Mouse (Mus musculus) kidney, adult 9 months (tissue): ENCODE data around the gene Vti1a.

Experiments
- DNase-seq: peaks from one replicate; pipeline ENCODE4 v3.0.0; 2022

Gene Vti1a

DNA sequence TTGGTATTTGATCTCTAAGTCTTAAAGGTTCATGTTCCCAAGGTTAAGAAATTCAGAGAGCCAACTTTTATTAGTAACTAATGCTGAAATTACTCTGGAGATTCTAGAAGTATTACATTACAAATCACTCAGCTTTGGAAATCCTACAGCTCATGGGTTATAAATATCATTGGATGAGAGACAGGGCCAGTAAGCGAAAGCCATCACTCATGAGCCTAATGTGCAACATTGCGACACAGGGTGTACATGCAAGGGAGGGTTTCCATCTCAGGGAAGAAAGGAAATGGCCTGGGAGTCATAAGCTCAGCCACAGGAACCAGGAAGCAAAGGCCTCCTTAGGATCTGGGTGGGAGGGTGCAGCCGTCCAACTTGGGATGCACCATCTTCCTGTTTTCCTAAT lies 213.9 kb downstream of the Vti1a start:
- no peak for DNase-seq

DNA sequence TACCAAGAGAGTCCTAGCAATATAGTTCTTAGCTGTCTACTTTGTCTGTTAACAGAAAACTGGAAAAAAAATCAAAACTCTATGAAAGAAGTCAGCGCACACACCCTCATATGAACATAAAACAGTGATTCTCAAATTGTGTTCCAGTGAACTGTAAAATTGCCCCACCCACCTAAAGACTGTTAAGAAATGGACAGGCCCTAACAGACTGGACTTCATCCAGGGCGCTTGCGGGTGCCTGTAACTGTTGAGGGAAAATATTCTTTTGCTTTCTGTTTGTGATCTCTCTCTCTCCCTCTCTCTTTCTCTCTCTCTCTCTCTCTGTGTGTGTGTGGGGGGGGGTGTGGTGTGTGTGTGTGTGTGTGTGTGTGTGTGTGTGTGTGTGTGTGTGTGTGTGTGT lies 216.6 kb downstream of the Vti1a start:
- DNase-seq = no peak

DNA sequence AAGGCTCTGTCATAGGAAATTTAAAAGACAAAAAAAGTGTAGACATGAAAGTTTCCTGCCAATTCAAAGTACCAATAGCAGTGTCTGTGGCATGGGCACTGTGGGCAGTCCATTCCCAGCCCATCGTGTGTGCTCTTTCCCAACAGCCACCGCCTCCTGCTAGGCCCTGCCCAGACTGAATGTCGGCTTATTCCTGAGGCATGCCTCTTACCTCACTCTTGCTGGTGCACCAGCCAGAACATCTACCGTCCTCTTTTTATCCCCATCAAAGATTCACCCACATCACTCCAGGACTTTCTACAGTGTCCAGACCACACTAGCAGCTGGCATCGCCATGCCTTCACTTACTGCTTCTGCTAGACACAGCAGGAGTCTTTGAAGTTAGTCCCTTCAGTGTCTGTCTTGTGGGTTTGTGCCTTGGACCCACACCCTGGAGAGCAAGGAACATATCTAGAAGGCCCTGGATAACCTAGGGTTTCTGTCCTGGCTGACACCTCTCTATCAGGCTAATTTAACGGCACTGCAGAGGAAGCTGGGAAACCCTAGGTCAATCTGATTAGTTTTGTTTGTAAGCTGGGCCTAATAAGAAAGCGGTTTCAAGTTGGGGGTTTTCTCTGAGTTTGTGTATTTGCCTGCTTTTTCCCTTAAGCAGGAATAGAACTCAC lies 220.3 kb downstream of the Vti1a start:
- no peak for DNase-seq

DNA sequence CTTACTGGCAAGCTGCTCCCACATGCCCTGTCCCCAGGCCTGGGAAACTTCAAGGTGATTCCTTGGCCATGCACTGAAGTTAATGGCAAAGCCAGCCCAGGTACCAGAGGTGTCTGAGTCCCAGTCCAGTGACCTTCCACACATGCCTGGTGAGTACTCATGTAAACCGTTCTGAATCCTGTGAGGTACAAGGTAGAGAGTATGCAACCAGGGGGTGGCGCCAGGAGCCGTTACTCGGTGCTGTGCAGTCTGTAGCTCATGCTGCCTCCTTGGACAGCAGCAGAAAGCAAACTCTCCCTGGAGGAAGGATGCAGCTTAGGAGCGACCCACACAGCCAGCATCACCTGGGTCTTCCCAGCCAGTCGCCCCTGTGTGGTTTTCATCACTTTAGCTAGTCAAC lies 221.6 kb downstream of the Vti1a start:
- DNase-seq = peak; percentile 88

- DNase-seq = no peak
These were observed 225.5 kb downstream of the Vti1a start for GRCm38 (mm10) chr19:55541641-55542040.

DNA sequence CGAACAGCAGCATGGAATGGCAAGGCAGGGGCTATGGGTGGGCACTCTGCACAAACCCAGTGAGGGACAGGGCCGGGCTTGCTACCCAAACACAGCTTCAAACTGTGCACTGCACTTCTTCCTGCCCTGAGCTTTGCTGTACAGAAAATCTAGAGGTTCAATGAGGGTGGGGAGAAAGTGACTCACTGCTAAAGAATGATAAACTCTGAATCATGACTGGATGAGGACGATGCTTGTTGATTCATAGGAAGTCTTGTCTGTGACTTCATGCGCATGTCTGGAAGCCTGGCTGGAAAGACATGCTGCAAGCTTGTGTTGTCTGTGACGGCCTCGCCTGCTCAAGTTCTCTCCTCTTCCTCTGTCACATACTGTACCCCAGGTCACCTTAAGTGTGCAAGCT lies 226.4 kb downstream of the Vti1a start:
- no peak for DNase-seq

- DNase-seq = no peak
These were observed 227.1 kb downstream of the Vti1a start for GRCm38 (mm10) chr19:55543188-55543587.

DNA sequence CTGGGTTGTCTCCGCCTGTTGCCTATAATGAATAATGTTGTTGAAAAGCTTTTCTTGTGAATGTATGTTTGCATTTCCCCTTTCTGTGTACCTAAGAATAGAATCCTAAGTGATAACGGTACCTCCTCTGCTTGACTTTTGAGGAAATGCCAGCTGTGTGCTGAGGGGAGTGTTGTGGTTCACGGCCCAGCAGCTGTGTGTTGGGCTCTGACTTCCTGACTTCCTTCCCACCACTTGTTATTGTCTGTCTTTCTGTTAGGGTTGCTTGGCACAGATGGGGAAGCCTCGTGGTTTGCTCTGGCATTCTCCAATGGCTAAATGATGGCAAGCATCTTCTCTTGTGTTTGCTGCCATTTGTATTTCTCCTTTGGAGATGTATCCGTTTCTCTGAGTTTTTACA lies 228.4 kb downstream of the Vti1a start:
- no peak for DNase-seq

- DNase-seq = peak; percentile 89
These were observed 229.4 kb downstream of the Vti1a start for GRCm38 (mm10) chr19:55545529-55545928.

DNA sequence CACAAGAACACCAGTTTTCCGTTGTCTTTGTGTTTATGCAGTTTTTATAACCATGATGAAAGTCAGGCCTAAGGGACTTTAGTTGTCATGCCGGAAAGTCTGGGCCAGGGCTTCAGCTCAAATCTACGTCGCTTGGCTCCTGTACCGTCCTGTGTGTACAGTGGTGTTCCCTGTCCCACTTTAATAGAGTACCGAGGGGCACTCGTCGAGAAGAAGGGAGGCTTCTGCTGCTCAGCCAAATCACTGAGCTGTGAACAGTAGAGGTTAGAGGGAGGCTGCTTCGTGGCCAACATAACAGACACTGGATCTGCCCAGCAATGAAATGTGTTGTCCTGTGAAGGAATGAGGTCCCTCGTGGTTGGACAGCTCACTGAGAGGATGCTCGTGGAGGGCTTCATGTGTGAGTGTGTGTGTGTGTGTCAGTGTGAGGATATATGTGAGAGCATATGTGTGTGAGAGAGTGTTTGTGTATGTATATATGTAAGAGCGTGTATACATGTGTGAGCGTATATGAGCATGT lies 230.0 kb downstream of the Vti1a start:
- DNase-seq = no peak

GRCm38 (mm10) chr19:55548206-55548605 lies 232.1 kb downstream of the Vti1a start:
- peak; percentile 26 for DNase-seq

DNA sequence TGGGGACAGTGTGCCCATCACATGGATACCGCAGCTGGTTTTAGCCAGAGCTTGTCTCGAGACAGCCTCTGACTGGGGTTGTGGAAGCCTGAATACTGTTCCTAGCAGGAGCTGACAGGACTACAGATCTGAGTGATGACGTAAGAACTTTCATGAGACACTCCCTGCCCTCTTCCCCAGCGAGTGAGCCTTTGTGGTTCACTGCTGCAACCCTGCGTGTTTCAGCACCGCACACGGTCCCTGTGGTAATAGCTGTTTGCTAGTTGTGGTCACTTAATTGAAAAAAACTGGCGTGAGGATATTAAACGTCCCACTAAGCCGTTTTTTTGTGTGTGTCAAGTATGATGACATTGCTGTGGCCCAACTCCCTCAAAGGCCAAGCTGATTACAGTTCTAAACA lies 232.6 kb downstream of the Vti1a start:
- DNase-seq = no peak

- DNase-seq = no peak
These were observed 234.1 kb downstream of the Vti1a start for GRCm38 (mm10) chr19:55550176-55550575.

GRCm38 (mm10) chr19:55552339-55552738 lies 236.2 kb downstream of the Vti1a start:
- no peak for DNase-seq

GRCm38 (mm10) chr19:55552861-55553260 lies 236.8 kb downstream of the Vti1a start:
- no peak for DNase-seq

DNA sequence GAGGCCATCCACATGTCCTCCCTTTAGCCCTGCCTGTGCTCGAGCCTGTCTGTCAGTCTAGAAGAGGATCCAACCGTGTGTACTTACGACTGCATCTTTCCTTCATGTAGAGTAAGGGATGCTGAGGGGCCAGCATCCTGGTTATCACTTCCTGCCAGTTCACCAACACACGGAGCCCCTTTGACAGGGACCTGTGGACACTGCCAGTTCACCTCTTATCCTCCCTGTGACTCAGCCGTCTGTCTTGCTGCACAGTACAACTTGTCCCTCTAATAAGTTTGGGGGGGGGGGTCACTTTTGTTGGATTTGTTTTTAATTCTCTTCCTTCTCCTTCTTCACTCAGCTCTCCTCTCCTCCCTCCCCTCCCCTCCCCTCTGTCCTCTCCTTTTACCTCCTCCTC lies 238.2 kb downstream of the Vti1a start:
- DNase-seq = no peak

DNA sequence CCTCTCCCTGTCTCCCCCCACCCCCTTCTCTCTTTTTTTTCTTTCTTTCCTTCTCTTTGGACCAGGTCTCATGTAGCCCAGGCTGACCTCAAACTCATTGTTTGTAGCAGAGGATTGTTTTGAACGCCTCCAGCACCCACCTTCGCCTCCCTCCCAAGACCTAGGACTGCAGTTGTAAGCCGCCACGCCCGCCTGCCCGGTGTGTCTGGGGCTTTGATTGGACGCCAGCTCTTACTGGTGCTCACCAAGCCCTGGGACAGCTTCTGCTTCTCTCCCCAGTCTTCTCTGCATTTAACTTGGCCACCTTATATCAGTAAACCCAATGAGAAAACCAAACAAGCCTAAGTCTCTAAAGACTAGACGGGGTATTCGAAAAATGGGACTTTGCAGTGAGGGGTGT lies 238.6 kb downstream of the Vti1a start:
- no peak for DNase-seq

DNA sequence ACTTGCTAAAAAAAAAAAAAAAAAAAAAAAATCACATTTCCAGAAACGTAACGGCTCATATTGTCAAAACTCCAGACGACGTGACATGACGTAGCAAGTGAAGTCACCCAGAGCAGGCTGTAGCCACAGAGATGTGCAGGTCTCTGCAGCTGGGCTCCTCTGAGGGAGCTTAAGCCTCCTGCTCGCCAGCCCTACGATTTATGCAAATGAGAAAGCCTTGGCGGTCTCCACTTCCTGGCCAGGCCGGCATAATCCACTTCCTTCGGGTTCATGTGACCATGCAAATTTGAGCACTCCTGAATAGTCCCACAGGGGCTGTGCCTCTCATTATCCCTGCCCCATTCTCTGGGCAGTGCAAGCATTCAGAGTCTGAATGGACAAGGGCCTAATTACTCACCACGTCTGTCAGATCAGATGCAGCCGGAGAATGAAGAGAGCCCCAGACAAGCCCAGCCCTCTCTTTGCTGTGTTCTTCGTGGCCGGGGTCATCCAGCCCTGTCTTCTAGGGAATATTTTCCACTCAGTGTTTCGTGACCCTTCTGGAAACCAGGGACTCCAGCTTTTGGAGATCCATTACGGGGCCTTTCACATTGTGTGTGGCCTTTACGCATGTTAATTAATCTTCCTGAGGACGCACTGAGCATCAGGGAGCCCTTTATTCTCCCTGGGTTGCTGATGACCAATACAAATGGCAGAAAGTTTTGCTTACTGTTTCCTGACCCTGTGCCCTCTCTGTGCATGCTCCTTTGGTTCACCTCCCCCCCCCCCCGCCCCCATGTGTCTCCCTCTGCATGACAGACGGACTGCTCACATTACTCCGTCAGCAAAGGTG lies 240.3 kb downstream of the Vti1a start:
- peak; percentile 62 for DNase-seq

DNA sequence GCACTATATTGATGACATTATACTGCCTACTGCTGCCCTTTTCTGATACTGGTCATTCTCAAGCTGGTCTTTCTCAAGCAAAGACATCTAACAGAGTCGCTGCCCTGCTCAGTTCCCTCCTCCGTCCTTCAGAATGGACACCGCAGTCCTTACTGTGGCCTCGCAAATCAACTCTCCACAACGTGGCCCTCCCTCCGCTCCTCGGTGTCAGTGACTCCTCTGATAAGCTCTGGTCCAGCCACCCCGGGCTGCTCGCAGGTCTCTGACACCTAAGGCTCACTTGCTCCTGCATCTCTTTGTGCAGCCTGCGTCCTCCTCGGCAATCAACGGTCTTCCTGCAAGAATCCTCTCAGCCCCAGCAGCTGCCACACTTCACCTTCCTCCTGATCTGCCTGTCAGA lies 243.2 kb downstream of the Vti1a start:
- DNase-seq = no peak

DNA sequence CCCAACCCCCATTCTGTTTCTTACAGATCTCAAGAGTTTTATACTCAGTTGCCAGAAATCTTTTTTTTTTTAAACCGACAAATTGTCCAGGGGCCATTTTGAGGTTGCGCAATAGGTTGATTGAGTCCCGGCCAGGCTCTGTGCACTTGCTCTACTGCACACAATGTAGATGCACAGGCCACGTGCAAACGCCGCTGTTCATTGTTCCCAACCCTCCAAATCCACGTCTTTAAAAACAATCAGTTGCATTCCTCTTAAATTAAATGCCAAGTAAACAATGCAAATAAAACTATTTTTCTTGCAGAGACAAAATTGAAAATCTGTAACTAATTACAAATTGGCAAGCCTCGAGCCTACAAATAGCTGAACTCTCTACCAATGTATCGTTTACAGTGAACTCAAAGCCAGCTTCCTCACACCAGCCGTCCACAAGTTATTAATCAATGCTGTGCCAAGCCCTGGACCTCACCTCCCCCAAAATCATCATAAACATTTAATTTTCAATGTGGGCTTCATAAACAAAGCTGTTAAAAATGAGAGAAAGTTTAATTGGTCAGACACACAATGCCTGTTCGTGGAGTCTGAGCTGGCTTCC lies 244.1 kb downstream of the Vti1a start:
- no peak for DNase-seq

- no peak for DNase-seq
These were observed 245.4 kb downstream of the Vti1a start for GRCm38 (mm10) chr19:55561469-55561868.

GRCm38 (mm10) chr19:55562487-55563147 lies 246.5 kb downstream of the Vti1a start:
- no peak for DNase-seq

DNA sequence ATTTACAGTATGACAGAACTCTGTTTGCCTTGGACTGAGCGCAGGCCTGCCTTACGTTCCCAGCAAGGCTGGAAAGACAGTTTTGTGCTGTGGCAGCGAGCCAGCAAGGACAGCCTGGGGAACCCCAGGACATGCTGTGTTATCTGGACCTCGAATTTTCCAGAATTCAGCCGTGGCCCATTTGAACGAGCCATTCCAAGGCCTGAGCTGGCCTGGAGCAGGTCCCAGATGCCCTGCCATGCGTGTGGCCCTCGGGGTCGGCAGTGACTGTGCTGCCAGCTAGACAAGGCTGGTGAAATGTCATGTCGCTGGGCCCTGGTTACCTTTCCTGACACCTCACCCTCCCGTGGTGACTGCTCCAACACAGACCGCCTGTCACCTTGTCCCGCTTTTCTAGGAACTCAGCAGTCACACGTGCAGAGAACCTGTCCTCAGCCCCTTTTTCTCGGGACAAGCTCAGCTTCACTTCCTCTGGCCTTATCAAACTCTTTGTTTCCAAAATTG lies 247.1 kb downstream of the Vti1a start:
- no peak for DNase-seq
